Mouse (Mus musculus) lung, embryonic 14.5 days (tissue): Measurements from ENCODE around the gene Tsga10ip. TPM values are rescaled to one million over a fixed set of nuclear protein-coding genes. Genes with fewer than 3 reads are reported as not detected.
"Not testable (repeated sequence)": the region's sequence is repeated elsewhere in the genome, so short reads cannot be mapped to it uniquely, and the experiment has no call there.

Source experiments
- ATAC-seq: fragments of 200-750 bp; cut with Nextera tagmentation; 2 replicates; pipeline ENCODE4 v1.8.0; 2017; ENCODE audit warnings: mild to moderate bottlenecking, moderate TSS enrichment, moderate library complexity; ENCODE audit not compliant: insufficient read depth
- DNase-seq: peaks from one replicate; pipeline ENCODE4 v3.0.0-alpha.2; 2015
- H3K27ac ChIP-seq: fragments of 300-500 bp; sonication (generic); 2 replicates; pipeline ENCODE4 v1.5.1; 2014; ENCODE audit warnings: low read depth, mild to moderate bottlenecking, moderate library complexity
- H3K27me3 ChIP-seq: fragments of 300-500 bp; sonication (generic); 2 replicates; pipeline ENCODE4 v1.6.1; 2014; ENCODE audit warnings: low read length, control low read depth; ENCODE audit not compliant: insufficient read depth
- H3K36me3 ChIP-seq: fragments of 300-500 bp; sonication (generic); 2 replicates; pipeline ENCODE4 v1.6.1; 2014; ENCODE audit warnings: control low read depth; ENCODE audit not compliant: insufficient read depth
- H3K4me1 ChIP-seq: fragments of 300-500 bp; sonication (generic); 2 replicates; pipeline ENCODE4 v1.6.1; 2014; ENCODE audit warnings: antibody characterized with exemption, control low read depth; ENCODE audit not compliant: insufficient read depth
- H3K4me2 ChIP-seq: fragments of 300-500 bp; sonication (generic); 2 replicates; pipeline ENCODE4 v1.6.1; 2014; ENCODE audit warnings: mild to moderate bottlenecking
- H3K4me3 ChIP-seq: fragments of 300-500 bp; sonication (generic); 2 replicates; pipeline ENCODE4 v1.5.1; 2014; ENCODE audit warnings: low read depth, low read length
- H3K9ac ChIP-seq: fragments of 300-500 bp; sonication (generic); 2 replicates; pipeline ENCODE4 v1.6.1; 2014
- H3K9me3 ChIP-seq: fragments of 300-500 bp; sonication (generic); 2 replicates; pipeline ENCODE4 v1.6.1; 2016; ENCODE audit warnings: low read depth, low read length, control low read depth
- CTCF ChIP-seq: IDR thresholded peaks from 2 replicates; pipeline ENCODE4 v1.5.1; 2016; ENCODE audit warnings: antibody characterized with exemption, low read depth
- WGBS: fragments of 180-500 bp; shearing (Covaris S2); extraction: QIAGEN DNeasy Blood & Tissue Kit; methylation state at CpG from one replicate; pipeline ENCODE4 v1.1.7; 2014; 5-methylcytosine and 5-hydroxymethylcytosine counted together
- polyA plus RNA-seq: library from polyadenylated mRNA; unstranded; fragments of >200 nt; fragmentation: Nextera tagmentation; extraction: Ambion mirVana; gene quantifications from 2 replicates; pipeline ENCODE4 v1.2.1, GENCODE M21; 2014

Tsga10ip gene
- polyA plus RNA-seq, 1 experiment from 2014 or later, result not detected

GRCm38 (mm10) chr19:5406531-5407126 is 4.3 kb upstream of the Tsga10ip start:
- peak overlapping the region; percentile 93 for H3K27ac ChIP-seq
- ATAC-seq (peak; percentile 86), DNase-seq (peak; percentile 63)
- WGBS, result 12% methylated on average over 22 of the region's 25 CpGs
- peak overlapping the region; percentile 89 for H3K4me2 ChIP-seq
- H3K9me3 ChIP-seq, H3K4me1 ChIP-seq, H3K27me3 ChIP-seq, H3K36me3 ChIP-seq: not testable (repeated sequence)
- H3K4me3 ChIP-seq, result peak overlapping the region; percentile 56
- peak overlapping the region; percentile 67 for H3K9ac ChIP-seq
- 0 out of 2 replicates have a peak, but pooled peaks have one; percentile 13 for TF ChIP-seq CTCF

- Histone ChIP-seq H3K36me3 (no peaks in the 10 kb centered on the region), H3K27me3 (no peaks in the 10 kb centered on the region), H3K27ac (peak overlapping the region; percentile 42; the same call in 1 of the 2 replicates), H3K4me2 (peak overlapping the region; percentile 64), H3K9ac (peak overlapping the region; percentile 46), H3K4me1 (no peaks in the 10 kb centered on the region), H3K9me3 (no peaks in the 10 kb centered on the region), H3K4me3 (peak overlapping the region; percentile 38)
- DNase-seq (peak; percentile 27), ATAC-seq (no peak)
- no peak for TF ChIP-seq CTCF
- WGBS, result 27% methylated on average over 7 of the region's 7 CpGs
Measured at GRCm38 (mm10) chr19:5405924-5406323, 3.6 kb upstream of the Tsga10ip start.

- not testable (repeated sequence) for ATAC-seq, H3K4me2 ChIP-seq, DNase-seq, H3K36me3 ChIP-seq, H3K27me3 ChIP-seq, H3K4me1 ChIP-seq, H3K9me3 ChIP-seq, H3K4me3 ChIP-seq, H3K27ac ChIP-seq, H3K9ac ChIP-seq
- WGBS, result 69% methylated on average over 4 of the region's 4 CpGs
Measured at GRCm38 (mm10) chr19:5401073-5401472, 1.3 kb downstream of the Tsga10ip start.

GRCm38 (mm10) chr19:5395371-5395770 is 7.0 kb downstream of the Tsga10ip start:
- Histone ChIP-seq H3K4me3 (no peak overlapping the region), H3K27me3 (no peaks in the 10 kb centered on the region), H3K9ac (no peak overlapping the region), H3K27ac (no peak overlapping the region), H3K36me3 (no peaks in the 10 kb centered on the region), H3K4me2 (no peak overlapping the region), H3K9me3 (no peaks in the 10 kb centered on the region), H3K4me1 (no peaks in the 10 kb centered on the region)
- ATAC-seq, result no peak
- no peak for DNase-seq
- 74% methylated on average over 4 of the region's 4 CpGs for WGBS
- TF ChIP-seq CTCF, result no peak

GRCm38 (mm10) chr19:5394168-5394567 is 8.2 kb downstream of the Tsga10ip start:
- H3K36me3 ChIP-seq, result no peaks in the 10 kb centered on the region
- no peak overlapping the region for H3K4me3 ChIP-seq
- no peak overlapping the region for H3K9ac ChIP-seq
- ATAC-seq (no peak), DNase-seq (no peak)
- H3K27me3 ChIP-seq, result no peaks in the 10 kb centered on the region
- 0 out of 2 replicates have a peak, but pooled peaks cover 5% of the 10 kb centered on the region for H3K4me1 ChIP-seq
- TF ChIP-seq CTCF, result no peak
- H3K4me2 ChIP-seq, result no peak overlapping the region
- WGBS, result 42% methylated on average over 10 of the region's 10 CpGs
- H3K27ac ChIP-seq, result no peak overlapping the region
- no peaks in the 10 kb centered on the region for H3K9me3 ChIP-seq

GRCm38 (mm10) chr19:5392892-5393291 is 9.4 kb downstream of the Tsga10ip start:
- no peak for TF ChIP-seq CTCF
- H3K9me3 ChIP-seq, result no peaks in the 10 kb centered on the region
- H3K4me1 ChIP-seq, result 0 out of 2 replicates have a peak, but pooled peaks cover 5% of the 10 kb centered on the region
- H3K36me3 ChIP-seq, result no peaks in the 10 kb centered on the region
- 31% methylated on average over 4 of the region's 4 CpGs for WGBS
- H3K27ac ChIP-seq, result no peak overlapping the region
- DNase-seq, result peak; percentile 70
- no peak overlapping the region for H3K9ac ChIP-seq
- H3K4me3 ChIP-seq, result no peak overlapping the region
- ATAC-seq, result no peak
- no peak overlapping the region for H3K4me2 ChIP-seq
- H3K27me3 ChIP-seq, result peaks cover 3% of the 10 kb centered on the region

- Histone ChIP-seq H3K4me3 (peak overlapping the region; percentile 99), H3K36me3 (peaks cover 2% of the 10 kb centered on the region; the same call in 1 of the 2 replicates), H3K4me1 (peaks cover 14% of the 10 kb centered on the region), H3K9me3 (no peaks in the 10 kb centered on the region), H3K4me2 (peak overlapping the region; percentile 76), H3K27me3 (peaks cover 3% of the 10 kb centered on the region), H3K27ac (0 out of 2 replicates have a peak overlapping the region, but pooled peaks have one; percentile 85), H3K9ac (peak overlapping the region; percentile 66; the same call in 1 of the 2 replicates)
- no peak for TF ChIP-seq CTCF
- WGBS, result 43% methylated on average over 8 of the region's 8 CpGs
- no peak for DNase-seq
- no peak for ATAC-seq
Measured at GRCm38 (mm10) chr19:5390416-5390815, 11.9 kb downstream of the Tsga10ip start.
